Mouse (Mus musculus): ENCODE measurements around the gene Lrrc72.
"Not testable (repeated sequence)": the region's sequence is repeated elsewhere in the genome, so short reads cannot be mapped to it uniquely, and the experiment has no call there.

Lrrc72 gene

GRCm38 (mm10) chr12:36253298-36253697 is at the start of gene Lrrc72:
TSS of gene Lrrc72 (minus strand) at chr12:36253398.
- no peak for DNase-seq (ENCODE audit: low read depth)

GRCm38 (mm10) chr12:36302326-36302725 is 49.1 kb upstream of the Lrrc72 start:
- DNase-seq (ENCODE audit: low read depth), result no peak

- peak; percentile 18 for DNase-seq (ENCODE audit: low read depth)
Observed at GRCm38 (mm10) chr12:36291346-36291745, 38.1 kb upstream of the Lrrc72 start.

GRCm38 (mm10) chr12:36290465-36290864 is 37.3 kb upstream of the Lrrc72 start:
- no peak for DNase-seq (ENCODE audit: low read depth)

- DNase-seq (ENCODE audit: low read depth), result no peak
Observed at GRCm38 (mm10) chr12:36289634-36290033, 36.4 kb upstream of the Lrrc72 start.

GRCm38 (mm10) chr12:36274823-36275222 is 21.6 kb upstream of the Lrrc72 start:
- no peak for DNase-seq (ENCODE audit: low read depth)

- DNase-seq (ENCODE audit: low read depth), result no peak
Observed at GRCm38 (mm10) chr12:36267670-36268246, 14.6 kb upstream of the Lrrc72 start.

GRCm38 (mm10) chr12:36262116-36262721 is 9.0 kb upstream of the Lrrc72 start:
- no peak for DNase-seq (ENCODE audit: low read depth)

GRCm38 (mm10) chr12:36255413-36255812 is 2.2 kb upstream of the Lrrc72 start:
- DNase-seq (ENCODE audit: low read depth), result no peak

GRCm38 (mm10) chr12:36241171-36241570 is 12.0 kb downstream of the Lrrc72 start:
- no peak for DNase-seq (ENCODE audit: low read depth)

- no peak for DNase-seq (ENCODE audit: low read depth)
Observed at GRCm38 (mm10) chr12:36231386-36231785, 21.8 kb downstream of the Lrrc72 start.

GRCm38 (mm10) chr12:36224392-36224791 is 28.8 kb downstream of the Lrrc72 start:
- DNase-seq (ENCODE audit: low read depth), result no peak

GRCm38 (mm10) chr12:36216905-36217304 is 36.3 kb downstream of the Lrrc72 start:
- no peak for DNase-seq (ENCODE audit: low read depth)

- DNase-seq (ENCODE audit: low read depth), result no peak
Observed at GRCm38 (mm10) chr12:36216230-36216629, 37.0 kb downstream of the Lrrc72 start.

GRCm38 (mm10) chr12:36215149-36215480 is 38.1 kb downstream of the Lrrc72 start:
- DNase-seq (ENCODE audit: low read depth), result peak; percentile 23

GRCm38 (mm10) chr12:36214389-36215148 is 38.6 kb downstream of the Lrrc72 start:
- DNase-seq (ENCODE audit: low read depth), result no peak

- no peak for DNase-seq (ENCODE audit: low read depth)
Observed at GRCm38 (mm10) chr12:36210096-36210495, 43.1 kb downstream of the Lrrc72 start.

GRCm38 (mm10) chr12:36208456-36208855 is 44.7 kb downstream of the Lrrc72 start:
- DNase-seq (ENCODE audit: low read depth), result no peak

- DNase-seq (ENCODE audit: low read depth), result no peak
Observed at GRCm38 (mm10) chr12:36207800-36208148, 45.4 kb downstream of the Lrrc72 start.

- DNase-seq (ENCODE audit: low read depth), result no peak
Observed at GRCm38 (mm10) chr12:36207072-36207799, 46.0 kb downstream of the Lrrc72 start.

- DNase-seq (ENCODE audit: low read depth), result not testable (repeated sequence)
Observed at GRCm38 (mm10) chr12:36205579-36206119, 47.5 kb downstream of the Lrrc72 start.

- DNase-seq (ENCODE audit: low read depth), result no peak
Observed at GRCm38 (mm10) chr12:36194976-36195375, 58.2 kb downstream of the Lrrc72 start.

GRCm38 (mm10) chr12:36190343-36190742 is 62.9 kb downstream of the Lrrc72 start:
- DNase-seq (ENCODE audit: low read depth), result no peak

All from fibroblast of lung, adult 2 months (primary cell).